Mouse (Mus musculus) myocyte (in vitro differentiated cells): ENCODE measurements at regions not wholly inside any gene's neighbourhood (a gene's known extent, or its start where the extent isn't known, plus 50 kb on each side); places are given as distances from the start of the nearest gene placed in this dataset.

Source experiments
- CEBPB ChIP-seq: IDR thresholded peaks from 2 replicates; pipeline ENCODE4 v1.6.1; 2011; ENCODE audit warnings: mild to moderate bottlenecking, moderate library complexity; ENCODE audit not compliant: poor library complexity, insufficient read depth, severe bottlenecking
- E2F4 ChIP-seq: IDR thresholded peaks from one replicate; pipeline ENCODE4 v1.6.1; 2011; ENCODE audit warnings: mild to moderate bottlenecking, control low read depth, moderate library complexity; ENCODE audit not compliant: insufficient read depth
- MAX ChIP-seq: IDR thresholded peaks from one replicate; pipeline ENCODE4 v1.6.1; 2011; ENCODE audit warnings: low read depth, mild to moderate bottlenecking, control low read depth
- MYOD1 ChIP-seq, 3 experiments: IDR thresholded peaks; one replicate each; pipeline ENCODE4 v1.6.1; 2011; ENCODE audit warnings: control low read depth in 2 of 3, low read depth in 2 of 3, mild to moderate bottlenecking in 2 of 3, moderate library complexity in 1 of 3; ENCODE audit not compliant: insufficient read length in 2 of 3, control insufficient read depth in 1 of 3
- MYOG ChIP-seq, 3 experiments: IDR thresholded peaks; one replicate each; pipeline ENCODE4 v1.6.1; 2011; ENCODE audit warnings: control low read depth in 2 of 3, low read depth in 2 of 3, mild to moderate bottlenecking in 2 of 3; ENCODE audit not compliant: insufficient read length in 2 of 3, control insufficient read depth in 1 of 3, insufficient read depth in 1 of 3
- POLR2A ChIP-seq: IDR thresholded peaks from one replicate; pipeline ENCODE4 v1.6.1; 2011; ENCODE audit warnings: low read depth, mild to moderate bottlenecking, control low read depth, moderate library complexity; ENCODE audit not compliant: insufficient read length
- POLR2AphosphoS2 ChIP-seq: IDR thresholded peaks from one replicate; pipeline ENCODE4 v1.6.1; 2011; ENCODE audit warnings: low read depth, control low read depth; ENCODE audit not compliant: insufficient read length
- REST ChIP-seq: IDR thresholded peaks from one replicate; pipeline ENCODE4 v1.6.1; 2011; ENCODE audit warnings: mild to moderate bottlenecking, control low read depth, moderate library complexity; ENCODE audit not compliant: insufficient read depth, insufficient read length
- SRF ChIP-seq: IDR thresholded peaks from one replicate; pipeline ENCODE4 v1.6.1; 2011; ENCODE audit warnings: low read depth; ENCODE audit not compliant: control insufficient read depth, insufficient read length
- TCF12 ChIP-seq: IDR thresholded peaks from one replicate; pipeline ENCODE4 v1.6.1; 2011; ENCODE audit warnings: mild to moderate bottlenecking, control low read depth; ENCODE audit not compliant: poor library complexity, insufficient read depth, severe bottlenecking
- TCF3 ChIP-seq: IDR thresholded peaks from one replicate; pipeline ENCODE4 v1.6.1; 2011; ENCODE audit warnings: low read depth, control low read depth; ENCODE audit not compliant: insufficient read length
- USF1 ChIP-seq: IDR thresholded peaks from one replicate; pipeline ENCODE4 v1.6.1; 2011; ENCODE audit warnings: low read depth, mild to moderate bottlenecking, control low read depth, moderate library complexity

GRCm38 (mm10) chr13:63979581-63979980 is 109.4 kb downstream of the Hsd17b3 start:
- no peak for TF ChIP-seq POLR2A
- TF ChIP-seq REST: no peak
- TF ChIP-seq MYOG (IDR thresholded peaks at IDR 0.05; ENCODE audit: control insufficient read depth in 1 of 3, insufficient read depth in 1 of 3, insufficient read length in 2 of 3, low read depth in 2 of 3): no peak
- TF ChIP-seq SRF: no peak
- no peak for TF ChIP-seq USF1
- no peak for TF ChIP-seq MAX
- TF ChIP-seq E2F4: no peak
- TF ChIP-seq MYOD1 (IDR thresholded peaks at IDR 0.05; ENCODE audit: control insufficient read depth in 1 of 3, insufficient read length in 2 of 3, low read depth in 2 of 3): no peak
- no peak for TF ChIP-seq TCF12
- TF ChIP-seq CEBPB: no peak
- TF ChIP-seq TCF3: no peak
- no peak for TF ChIP-seq POLR2AphosphoS2
